Mouse (Mus musculus) G1E (cell line): ENCODE measurements around the gene Minos1.

ENCODE experiments used
- CTCF ChIP-seq: IDR thresholded peaks from 2 replicates; pipeline ENCODE4 v1.5.1; 2012; ENCODE audit warnings: low read depth, low read length, inconsistent platforms, mixed read lengths
- GATA1 ChIP-seq: IDR thresholded peaks from 2 replicates; pipeline ENCODE4 v1.6.1; 2012; ENCODE audit warnings: borderline replicate concordance, low read length, inconsistent platforms, mixed read lengths
- POLR2AphosphoS5 ChIP-seq: IDR thresholded peaks from 2 replicates; pipeline ENCODE4 v1.6.1; 2012; ENCODE audit warnings: low read depth, low read length, inconsistent platforms; ENCODE audit not compliant: insufficient replicate concordance
- TAL1 ChIP-seq: conservative IDR thresholded peaks from 2 replicates; pipeline ENCODE4 v1.6.1; 2012; ENCODE audit warnings: low read depth, low read length, inconsistent platforms, mixed read lengths

GRCm38 (mm10) chr4:139059569-139059968 lies 71.3 kb downstream of the Minos1 start:
- no peak for TF ChIP-seq CTCF
- TF ChIP-seq GATA1: no peak
- no peak for TF ChIP-seq POLR2AphosphoS5
- no peak for TF ChIP-seq TAL1
